In the genomic region with DNA sequence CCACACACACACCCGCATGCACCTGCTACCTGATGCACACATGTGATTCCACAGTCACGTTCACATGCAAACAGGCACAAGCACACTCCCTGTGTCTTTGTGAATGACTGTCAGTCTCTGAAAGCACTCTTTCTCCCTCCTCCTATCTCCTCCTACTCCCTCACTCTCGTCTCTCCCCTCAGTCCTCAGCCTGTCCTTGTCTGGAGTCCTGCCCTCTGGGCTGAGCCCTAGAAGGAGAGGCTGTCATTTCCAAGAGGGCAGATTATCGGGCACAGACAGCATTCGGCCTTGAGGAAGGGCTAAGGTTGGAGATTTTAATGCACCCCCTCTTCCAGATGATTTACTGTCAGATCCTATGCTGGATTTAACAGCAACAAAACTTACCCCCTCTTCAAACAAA, we compare ENCODE assay signal across 17 mouse cellular contexts. TPM values are rescaled to one million over a fixed set of nuclear protein-coding genes. Genes with fewer than 3 reads are reported as not detected.
DNase-seq lines count a peak whose midpoint lies in the region; ATAC-seq and TF ChIP-seq lines count a peak whose summit lies in the region.
"Had no signal": no experiment of that assay in that cellular context is flagged by ENCODE, and none has a peak within 500 bp of the region (broad histone marks: within the 10 kb centered on the region; RNA-seq: fewer than 3 reads in every experiment).

No protein-coding gene starts in this region.

- no peak overlapping the region for H3K4me3 ChIP-seq in hindbrain, embryonic 15.5 days
- no peak overlapping the region for H3K4me3 ChIP-seq in hindbrain, embryonic 12.5 days
- H3K4me3 ChIP-seq in hindbrain, postnatal 0 days (ENCODE audit: low read length): no peak overlapping the region
- no peak overlapping the region for H3K4me3 ChIP-seq in neural tube, embryonic 15.5 days (replicated peaks)
- H3K4me3 ChIP-seq: embryonic facial prominence, embryonic 12.5 days had no signal

- peak; percentile 32; the same call in 1 of the 2 replicates for ATAC-seq in hindbrain, embryonic 15.5 days (ENCODE audit: low FRiP score, low read depth)
- no peak for ATAC-seq in hindbrain, embryonic 12.5 days (ENCODE audit: low FRiP score)
- no peak for ATAC-seq in hindbrain, postnatal 0 days
- ATAC-seq in neural tube, embryonic 15.5 days (ENCODE audit: low FRiP score): peak; percentile 40; the same call in 1 of the 2 replicates
- no peak for ATAC-seq in granulocyte monocyte progenitor cell, adult 5-6 weeks (replicated peaks; ENCODE audit: poor library complexity, severe bottlenecking)
- ATAC-seq: liver, postnatal 0 days had no signal

- no peak overlapping the region for H3K9ac ChIP-seq in hindbrain, embryonic 15.5 days
- no peak overlapping the region for H3K9ac ChIP-seq in hindbrain, embryonic 12.5 days
- H3K9ac ChIP-seq in hindbrain, postnatal 0 days (replicated peaks; ENCODE audit: low read length): no peak overlapping the region
- no peak overlapping the region for H3K9ac ChIP-seq in neural tube, embryonic 15.5 days (replicated peaks)
- H3K9ac ChIP-seq: embryonic facial prominence, embryonic 12.5 days; liver, postnatal 0 days had no signal

- no peaks in the 10 kb centered on the region for H3K9me3 ChIP-seq in hindbrain, embryonic 15.5 days
- H3K9me3 ChIP-seq in hindbrain, embryonic 12.5 days (replicated peaks): no peaks in the 10 kb centered on the region
- H3K9me3 ChIP-seq in hindbrain, postnatal 0 days (ENCODE audit: low read length): no peaks in the 10 kb centered on the region
- no peaks in the 10 kb centered on the region for H3K9me3 ChIP-seq in neural tube, embryonic 15.5 days (replicated peaks)
- H3K9me3 ChIP-seq: embryonic facial prominence, embryonic 12.5 days had no signal

- peaks cover 34% of the 10 kb centered on the region for H3K4me1 ChIP-seq in hindbrain, embryonic 15.5 days (replicated peaks)
- peaks cover 33% of the 10 kb centered on the region for H3K4me1 ChIP-seq in hindbrain, embryonic 12.5 days
- peaks cover 18% of the 10 kb centered on the region; the same call in 1 of the 2 replicates for H3K4me1 ChIP-seq in hindbrain, postnatal 0 days (ENCODE audit: insufficient read depth, low read length)
- peaks cover 34% of the 10 kb centered on the region for H3K4me1 ChIP-seq in neural tube, embryonic 15.5 days

- H3K27ac ChIP-seq in hindbrain, embryonic 15.5 days (replicated peaks): peak overlapping the region; percentile 64; the same call in 1 of the 2 replicates
- no peak overlapping the region for H3K27ac ChIP-seq in hindbrain, embryonic 12.5 days
- H3K27ac ChIP-seq in hindbrain, postnatal 0 days: 0 out of 2 replicates have a peak overlapping the region, but pooled peaks have one; percentile 41
- no peak overlapping the region for H3K27ac ChIP-seq in neural tube, embryonic 15.5 days (replicated peaks)
- H3K27ac ChIP-seq: embryonic facial prominence, embryonic 12.5 days had no signal

- H3K36me3 ChIP-seq in hindbrain, embryonic 15.5 days: no peaks in the 10 kb centered on the region
- H3K36me3 ChIP-seq in hindbrain, embryonic 12.5 days: no peaks in the 10 kb centered on the region
- no peaks in the 10 kb centered on the region for H3K36me3 ChIP-seq in hindbrain, postnatal 0 days (ENCODE audit: insufficient read depth, low read length)
- H3K36me3 ChIP-seq in neural tube, embryonic 15.5 days: no peaks in the 10 kb centered on the region
- H3K36me3 ChIP-seq: embryonic facial prominence, embryonic 12.5 days had no signal

- no peak overlapping the region for H3K4me2 ChIP-seq in hindbrain, embryonic 15.5 days
- no peak overlapping the region for H3K4me2 ChIP-seq in hindbrain, embryonic 12.5 days (replicated peaks)
- H3K4me2 ChIP-seq in hindbrain, postnatal 0 days (ENCODE audit: low read depth, low read length): no peak overlapping the region
- no peak overlapping the region for H3K4me2 ChIP-seq in neural tube, embryonic 15.5 days
- H3K4me2 ChIP-seq: embryonic facial prominence, embryonic 12.5 days had no signal

- 32% methylated on average over 5 of the region's 5 CpGs for WGBS in hindbrain, embryonic 15.5 days
- WGBS in hindbrain, embryonic 12.5 days: 33% methylated on average over 5 of the region's 5 CpGs
- 26% methylated on average over 5 of the region's 5 CpGs for WGBS in hindbrain, postnatal 0 days
- WGBS in neural tube, embryonic 15.5 days: 32% methylated on average over 5 of the region's 5 CpGs

- no peak for TF ChIP-seq CTCF in hindbrain, postnatal 0 days (IDR thresholded peaks at IDR 0.05; ENCODE audit: low read depth)

- peak; percentile 21 for DNase-seq in retina, postnatal 1 day
- DNase-seq in retina, embryonic 14.5 days (ENCODE audit: low spot score): no peak
- no peak for DNase-seq in hindbrain, postnatal 0 days (ENCODE audit: low spot score)
- DNase-seq: adrenal gland, postnatal 25 days; cerebellum, adult 8-10 months; heart, adult 11 months; kidney, adult 11 months; kidney, postnatal 10 days; liver; liver, postnatal 0 days; lung, postnatal 14 days; spleen, adult 18-20 months had no signal

- 0 out of 2 replicates have a peak, but pooled peaks cover 2% of the 10 kb centered on the region for H3K27me3 ChIP-seq in hindbrain, embryonic 15.5 days
- H3K27me3 ChIP-seq in hindbrain, embryonic 12.5 days: peaks cover 9% of the 10 kb centered on the region; the same call in 1 of the 2 replicates
- no peaks in the 10 kb centered on the region for H3K27me3 ChIP-seq in hindbrain, postnatal 0 days (ENCODE audit: insufficient read depth, low read length)
- H3K27me3 ChIP-seq in neural tube, embryonic 15.5 days (replicated peaks): no peaks in the 10 kb centered on the region

RNA-seq across cellular contexts. Expression of gene Scmh1, which starts 39.6 kb away (rescaled TPM):
- 83.3 and 99.9 TPM in 2 replicates for polyA plus RNA-seq in hindbrain, embryonic 15.5 days (2015; fragmentation: Nextera tagmentation; extraction: Ambion mirVana)
- 78.3 and 79.0 TPM in 2 replicates for polyA plus RNA-seq in hindbrain, embryonic 12.5 days (2016; fragmentation: Nextera tagmentation; extraction: Ambion mirVana)
- total RNA-seq in hindbrain, postnatal 0 days (2014; rRNA removed): 36.2 and 65.0 TPM in 2 replicates
- polyA plus RNA-seq in hindbrain, postnatal 0 days (2015; fragmentation: Nextera tagmentation; extraction: Ambion mirVana): 51.4 and 52.5 TPM in 2 replicates
- polyA plus RNA-seq in neural tube, embryonic 15.5 days (2015; fragmentation: Nextera tagmentation; extraction: Ambion mirVana): 77.5 and 80.4 TPM in 2 replicates
- 58.8 and 61.4 TPM in 2 replicates for total RNA-seq in granulocyte monocyte progenitor cell, adult 5-6 weeks (2014; fragmentation: Nextera tagmentation)
- total RNA-seq in granulocyte monocyte progenitor cell, adult 5-6 weeks (2017): 7.8 and 10.1 TPM in 2 replicates

Comparison
In these comparisons a context has a peak if more than half of its experiments do, and no peak if none do; other contexts are left out.
1. ATAC-seq: peak in hindbrain, embryonic 15.5 days (single experiment) and neural tube, embryonic 15.5 days (single experiment); none in hindbrain, embryonic 12.5 days (single experiment), hindbrain, postnatal 0 days (single experiment) and granulocyte monocyte progenitor cell, adult 5-6 weeks (single experiment).
2. H3K27ac ChIP-seq: peak in hindbrain, embryonic 15.5 days (single experiment) and hindbrain, postnatal 0 days (single experiment); none in hindbrain, embryonic 12.5 days (single experiment) and neural tube, embryonic 15.5 days (single experiment).